ENCODE assay signal across 8 mouse cellular contexts in genomic region chr1:58897561-58897960, GRCm38 (mm10).
DNase-seq lines count a peak whose midpoint lies in the region; ATAC-seq and TF ChIP-seq lines count a peak whose summit lies in the region.
"Not testable (repeated sequence)": the region's sequence is repeated elsewhere in the genome, so short reads cannot be mapped to it uniquely, and the experiment has no call there.

No protein-coding gene starts in this region.

- H3K9me3 ChIP-seq in intestine, postnatal 0 days (ENCODE audit: control insufficient read depth); lung, embryonic 16.5 days (ENCODE audit: control insufficient read depth, low read length): not testable (repeated sequence)

- intact Hi-C loops in heart, adult 2 months (cut with DNase I): loop anchor here (1.0 to 2.0 kb wide), 2 partner anchors 127 to 201 kb away; no protein-coding TSS in a partner anchor

- H3K79me2 ChIP-seq in heart, adult 2 months (replicated peaks; ENCODE audit: control insufficient read depth, insufficient read depth, low read length): not testable (repeated sequence)

- ATAC-seq in intestine, postnatal 0 days: peak; percentile 70
- 0 out of 2 replicates have a peak, but pooled peaks have one; percentile 65 for ATAC-seq in lung, embryonic 16.5 days (ENCODE audit: low read depth)

- H3K27me3 ChIP-seq in heart, adult 2 months (ENCODE audit: control insufficient read depth, insufficient read depth, low read length); intestine, postnatal 0 days (replicated peaks; ENCODE audit: control insufficient read depth, insufficient read depth, low read length); lung, embryonic 16.5 days (ENCODE audit: control insufficient read depth, insufficient read depth, low read depth, low read length): not testable (repeated sequence)

- not testable (repeated sequence) for H3K4me3 ChIP-seq in heart, adult 2 months; intestine, postnatal 0 days (ENCODE audit: low read depth, low read length); lung, embryonic 16.5 days (ENCODE audit: low read length)

- not testable (repeated sequence) for TF ChIP-seq POLR2A in heart, adult 2 months (IDR thresholded peaks at IDR 0.05; ENCODE audit: insufficient read depth, low read depth, low read length)

- H3K27ac ChIP-seq in heart, adult 2 months; intestine, postnatal 0 days (ENCODE audit: low read depth, low read length); lung, embryonic 16.5 days (ENCODE audit: low read length): not testable (repeated sequence)

- H3K9ac ChIP-seq in heart, adult 2 months (ENCODE audit: low read depth, low read length); intestine, postnatal 0 days (ENCODE audit: low read depth, low read length); lung, embryonic 16.5 days (ENCODE audit: low read length): not testable (repeated sequence)

- not testable (repeated sequence) for TF ChIP-seq EP300 in heart, adult 2 months (IDR thresholded peaks at IDR 0.05; ENCODE audit: insufficient read depth, low read depth, low read length)

- H3K4me2 ChIP-seq in intestine, postnatal 0 days (replicated peaks; ENCODE audit: low read depth); lung, embryonic 16.5 days (ENCODE audit: low read depth, low read length): not testable (repeated sequence)

- H3K4me1 ChIP-seq in heart, adult 2 months (ENCODE audit: control insufficient read depth, insufficient read depth, low read length); intestine, postnatal 0 days (replicated peaks; ENCODE audit: control insufficient read depth, insufficient read depth, low read length); lung, embryonic 16.5 days (replicated peaks; ENCODE audit: control insufficient read depth, insufficient read depth, low read length): not testable (repeated sequence)

- 12% methylated on average over 3 of the region's 3 CpGs for WGBS in heart, adult 2 months
- 27% methylated on average over 3 of the region's 3 CpGs for WGBS in intestine, postnatal 0 days
- WGBS in lung, embryonic 16.5 days: 19% methylated on average over 3 of the region's 3 CpGs

- peak; percentile 39 for DNase-seq in MN1 (ENCODE audit: low spot score)
- DNase-seq in embryo, embryonic 10.5 days (ENCODE audit: low spot score): peak; percentile 36
- DNase-seq in heart, adult 2 months: peak in 1 of 2 experiments; percentile 34
- peak; percentile 21 to 23 for DNase-seq in layer of hippocampus, postnatal 10 days (ENCODE audit: low spot score in 2 of 2)
- DNase-seq in retina, embryonic 14.5 days (ENCODE audit: low spot score): peak; percentile 21
- DNase-seq in urinary bladder, postnatal 14 days (ENCODE audit: low spot score): peak; percentile 35

- not testable (repeated sequence) for H3K36me3 ChIP-seq in heart, adult 2 months (ENCODE audit: control insufficient read depth, insufficient read depth, low read length); intestine, postnatal 0 days (ENCODE audit: control insufficient read depth, insufficient read depth); lung, embryonic 16.5 days (ENCODE audit: control insufficient read depth, insufficient read depth, low read length)

- TF ChIP-seq CTCF in heart, adult 2 months (IDR thresholded peaks at IDR 0.05): peak; percentile 62
- peak; percentile 80 for TF ChIP-seq CTCF in intestine, postnatal 0 days (IDR thresholded peaks at IDR 0.05; ENCODE audit: low read depth)
